Mouse (Mus musculus) lung, adult 2 months (tissue): ENCODE measurements at regions not wholly inside any gene's neighbourhood (a gene's known extent, or its start where the extent isn't known, plus 50 kb on each side); places are given as distances from the start of the nearest gene placed in this dataset.

Source experiments
- CTCF ChIP-seq: fragments of 200-500 bp; IDR thresholded peaks from 2 replicates; pipeline ENCODE4 v1.5.1; 2011; ENCODE audit warnings: mild to moderate bottlenecking, low read length, control low read depth; ENCODE audit not compliant: insufficient read depth
- POLR2A ChIP-seq: fragments of 200-500 bp; IDR thresholded peaks from 2 replicates; pipeline ENCODE4 v1.6.1; 2011; ENCODE audit warnings: low read depth, mild to moderate bottlenecking, control low read depth, low read length, borderline replicate concordance; ENCODE audit errors: extremely low read depth

GRCm38 (mm10) chr1:92253086-92253485, 57.6 kb upstream of the Hdac4 start:
- TF ChIP-seq CTCF: no peak
- no peak for TF ChIP-seq POLR2A
